Mouse (Mus musculus) brown adipose tissue, adult 24 weeks (tissue): ENCODE results near the gene Fpr1. TPM values are rescaled to one million over a fixed set of nuclear protein-coding genes. Genes with fewer than 3 reads are reported as not detected.
"Not testable (repeated sequence)": the region's sequence is repeated elsewhere in the genome, so short reads cannot be mapped to it uniquely, and the experiment has no call there.

Experiments
- H3K27ac ChIP-seq: fragments of 200-500 bp; replicated peaks from 2 replicates; pipeline ENCODE4 v1.5.1; 2012; ENCODE audit warnings: low read depth, mild to moderate bottlenecking, low read length
- H3K4me1 ChIP-seq: fragments of 200-500 bp; 2 replicates; pipeline ENCODE4 v1.6.1; 2012; ENCODE audit warnings: low read length, mixed read lengths; ENCODE audit not compliant: control insufficient read depth, insufficient read depth, insufficient read length
- H3K4me3 ChIP-seq: fragments of 200-500 bp; 2 replicates; pipeline ENCODE4 v1.5.1; 2012; ENCODE audit warnings: low read depth, mild to moderate bottlenecking, low read length, moderate library complexity; ENCODE audit not compliant: insufficient read depth
- polyA plus RNA-seq: library from polyadenylated mRNA; stranded (reverse); fragments of >200 nt; gene quantifications from 2 replicates; pipeline ENCODE4 v1.2.4, GENCODE M21; 2012; ENCODE audit not compliant: missing spikeins, insufficient read depth, insufficient read length

Gene Fpr1
- polyA plus RNA-seq, 1 experiment = not detected

DNA sequence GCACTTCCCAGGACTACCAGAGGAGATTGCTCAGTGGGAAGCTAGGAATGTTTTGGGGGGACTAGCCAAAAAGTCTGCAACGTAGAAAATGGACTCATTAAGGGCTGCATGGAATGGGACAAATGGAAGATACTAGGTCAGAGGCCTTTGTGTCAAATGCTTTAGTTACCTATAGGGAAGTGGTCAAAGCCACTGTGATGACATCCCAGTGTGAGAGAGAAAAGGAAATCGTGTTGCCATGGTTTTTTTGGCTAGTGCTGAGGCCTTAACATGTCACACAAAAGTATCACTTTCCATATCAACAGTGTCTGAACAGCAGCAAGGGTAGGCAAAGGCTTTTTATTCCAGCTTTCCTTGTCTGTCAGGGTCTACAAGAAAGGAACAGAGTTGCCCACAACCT lies 18.6 kb downstream of the Fpr1 start:
- H3K27ac ChIP-seq = no peak overlapping the region
- H3K4me1 ChIP-seq = no peaks in the 10 kb centered on the region

DNA sequence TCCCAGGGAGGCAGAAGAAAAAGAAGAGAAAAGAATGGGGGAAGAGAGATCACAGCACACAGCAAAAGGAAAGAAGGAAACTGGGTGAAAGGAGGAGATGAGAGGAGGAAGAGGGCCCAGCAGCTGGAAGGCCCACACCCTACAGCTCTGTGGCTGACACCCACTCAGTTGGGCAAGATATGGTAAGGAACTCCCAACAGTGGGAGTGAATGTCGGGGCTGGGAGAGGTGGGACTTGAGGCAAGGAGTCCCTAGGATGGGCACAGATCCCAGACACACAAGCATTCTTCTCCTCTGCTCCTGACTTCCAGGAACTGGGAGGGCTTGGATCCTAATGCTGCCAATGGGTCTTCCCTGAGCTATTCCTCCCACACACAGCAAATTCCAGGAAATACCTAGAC lies 21.4 kb downstream of the Fpr1 start:
- no peak overlapping the region for H3K4me3 ChIP-seq
- no peaks in the 10 kb centered on the region for H3K4me1 ChIP-seq
- no peak overlapping the region for H3K27ac ChIP-seq

More for the DNA sequence above, 18.6 kb downstream of the Fpr1 start:
- no peak overlapping the region for H3K4me3 ChIP-seq

DNA sequence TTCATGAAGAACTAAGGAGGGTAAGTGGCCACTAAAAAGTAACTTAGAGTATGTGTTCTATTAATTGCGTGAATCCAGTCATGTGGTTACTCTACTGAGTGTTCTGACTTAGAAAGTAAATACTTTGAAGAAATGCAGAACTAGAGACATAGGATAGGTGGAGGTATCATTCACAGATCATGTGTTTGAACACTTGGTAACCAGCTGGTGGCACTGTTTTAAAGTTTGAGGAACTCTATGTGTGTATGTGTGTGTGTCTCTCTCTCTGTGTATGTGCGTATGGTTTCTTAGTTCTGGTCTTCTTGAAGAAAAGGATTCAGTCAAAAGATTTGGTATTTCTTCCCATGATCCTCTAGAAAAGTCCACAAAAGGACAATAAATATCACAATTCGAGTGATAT lies 23.6 kb downstream of the Fpr1 start:
- Histone ChIP-seq H3K4me3 (no peak overlapping the region), H3K27ac (no peak overlapping the region), H3K4me1 (no peaks in the 10 kb centered on the region)

DNA sequence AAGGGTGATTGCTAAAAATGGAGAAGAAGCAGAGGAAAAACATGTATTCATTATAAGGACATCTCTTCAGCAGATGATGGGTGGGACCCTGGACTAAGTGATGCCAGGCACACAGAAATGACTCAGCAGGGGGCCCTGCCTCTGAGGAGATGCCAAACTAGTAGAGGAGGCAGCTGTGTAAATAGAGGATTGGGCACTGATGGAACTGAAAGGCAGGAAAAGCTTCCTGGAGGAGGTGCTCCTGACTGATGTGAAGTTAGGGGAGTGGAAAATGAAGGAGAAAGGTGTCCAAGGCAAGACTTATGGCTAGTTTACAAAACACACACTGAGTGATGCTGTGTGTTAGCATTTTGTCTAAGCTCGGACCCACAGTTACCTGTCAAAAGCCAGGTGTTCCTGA lies 26.3 kb downstream of the Fpr1 start:
- H3K27ac ChIP-seq = no peak overlapping the region

DNA sequence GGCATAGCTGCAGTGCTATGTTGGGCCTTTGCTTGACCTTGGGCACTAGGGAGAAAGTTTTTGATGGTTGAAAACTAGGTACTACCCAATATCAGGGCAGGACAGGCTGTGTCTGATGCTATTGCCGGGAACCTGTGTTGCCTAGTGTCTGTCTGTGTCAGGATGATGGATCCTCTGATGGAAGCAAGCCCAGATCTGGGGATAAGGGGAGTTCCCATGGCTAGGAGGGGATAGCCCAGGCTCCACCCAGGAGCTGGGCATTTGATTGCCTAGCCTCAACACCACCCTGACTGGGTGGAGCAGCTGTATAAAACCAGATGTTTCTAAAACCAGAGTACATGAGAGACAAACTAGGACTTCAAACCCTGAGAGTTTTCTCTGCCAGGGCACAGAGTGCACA lies 27.1 kb downstream of the Fpr1 start:
- H3K4me1 ChIP-seq = no peaks in the 10 kb centered on the region
- H3K4me3 ChIP-seq = no peak overlapping the region
- H3K27ac ChIP-seq = no peak overlapping the region

More for the DNA sequence above, 26.3 kb downstream of the Fpr1 start:
- no peak overlapping the region for H3K4me3 ChIP-seq
- no peaks in the 10 kb centered on the region for H3K4me1 ChIP-seq

DNA sequence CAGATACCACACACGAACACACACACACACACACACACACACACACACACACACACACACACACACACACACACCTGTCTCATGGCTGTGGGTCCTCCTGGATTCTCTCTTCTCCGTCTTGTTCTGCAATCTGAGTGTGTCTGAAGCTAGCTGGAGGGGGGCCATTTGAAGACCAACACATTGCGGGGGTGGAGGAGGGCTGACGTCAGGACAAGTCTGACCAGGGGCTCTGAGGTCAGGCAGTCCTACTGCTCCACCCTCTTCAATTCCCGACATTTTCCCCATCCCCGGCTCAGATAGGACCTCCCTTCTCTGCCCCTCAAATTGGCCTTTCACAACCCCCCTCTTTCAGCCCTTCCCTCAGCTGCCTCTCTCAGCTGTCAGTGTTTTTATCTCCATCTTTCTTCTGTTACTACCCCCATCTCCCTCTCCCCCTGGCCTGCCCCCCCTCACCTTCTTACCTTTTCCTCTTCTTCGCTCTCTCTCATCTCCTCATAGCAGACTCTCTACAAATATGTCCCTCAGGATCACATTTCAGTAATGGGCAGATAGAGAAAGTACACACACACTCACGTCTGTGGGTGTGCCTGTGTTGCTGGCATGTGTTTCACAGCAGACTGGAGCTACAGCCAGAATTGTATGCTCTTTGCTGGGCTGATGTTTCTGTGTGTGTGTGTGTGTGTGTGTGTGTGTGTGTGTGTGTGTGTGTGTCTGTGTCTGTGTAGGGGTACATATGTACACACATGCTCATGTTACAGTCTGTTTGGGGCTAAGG lies 28.5 kb downstream of the Fpr1 start, which contains the start of gene Has1:
Gene Has1 (minus strand): TSS at position 142 of the 775 bp plus-strand sequence.
- Histone ChIP-seq H3K4me1 (no peaks in the 10 kb centered on the region), H3K27ac (no peak within 1 kb of the TSS), H3K4me3 (no peak within 1 kb of the TSS)

DNA sequence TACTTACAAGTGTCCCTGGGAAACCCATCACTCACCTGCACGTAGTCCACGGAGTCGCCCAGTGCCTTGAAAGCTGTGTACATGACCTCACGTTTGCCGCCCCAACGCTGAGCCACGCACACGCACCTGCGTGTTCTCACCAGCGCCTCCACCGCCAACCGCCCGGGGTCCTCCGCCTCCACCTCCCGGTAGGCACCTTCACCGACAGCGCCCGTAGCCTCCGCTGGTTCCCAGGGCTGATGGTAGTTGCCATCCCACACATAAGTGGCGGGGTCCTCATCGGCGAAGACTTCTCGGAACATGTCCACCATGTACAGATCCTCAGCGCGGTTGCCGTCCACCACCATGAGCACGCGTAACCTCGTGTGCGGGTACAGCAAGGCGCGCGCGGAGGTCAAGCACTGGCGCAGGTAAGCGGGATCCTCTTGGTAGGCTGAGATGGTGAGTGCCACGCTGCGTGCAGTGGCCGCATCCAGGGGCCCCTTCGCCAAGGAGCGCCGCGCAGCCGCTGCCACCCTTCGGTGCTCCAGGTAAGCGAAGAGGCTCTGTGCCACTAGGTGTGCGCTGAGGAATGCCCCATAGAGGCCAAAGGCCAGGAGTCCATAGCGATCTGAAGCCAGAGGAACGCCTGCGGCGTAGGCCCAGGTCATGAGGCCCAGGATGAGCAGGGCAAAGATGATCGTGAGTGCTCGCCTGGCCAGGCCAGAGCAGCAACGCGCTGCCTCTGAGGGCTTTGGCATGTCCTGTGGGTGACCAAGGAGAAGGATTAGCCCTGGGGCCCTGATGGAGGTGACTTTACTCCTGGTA lies 33.6 kb downstream of the Fpr1 start:
- no peaks in the 10 kb centered on the region for H3K4me1 ChIP-seq
- H3K27ac ChIP-seq = no peak overlapping the region
- H3K4me3 ChIP-seq = no peak overlapping the region

DNA sequence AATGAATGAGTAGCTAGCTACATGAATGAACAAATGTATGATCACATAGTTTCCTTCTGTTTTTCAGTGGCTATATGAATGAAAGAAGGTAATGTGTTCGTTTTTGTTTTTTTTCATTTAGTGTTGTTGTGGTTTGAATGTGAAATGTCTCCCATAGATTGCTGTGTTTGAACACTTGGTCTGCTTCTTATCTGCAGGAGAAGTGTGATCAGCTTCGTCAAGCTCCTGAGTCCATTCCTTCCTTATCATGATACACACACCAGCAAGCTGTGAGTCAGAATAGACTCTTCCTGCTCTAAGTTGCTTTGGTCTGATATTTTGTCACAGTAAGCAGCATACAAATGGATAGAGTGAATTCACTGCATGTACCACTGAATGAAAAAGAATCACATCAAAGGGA lies 34.8 kb downstream of the Fpr1 start:
- Histone ChIP-seq H3K4me1 (no peaks in the 10 kb centered on the region), H3K27ac (no peak overlapping the region), H3K4me3 (no peak overlapping the region)

DNA sequence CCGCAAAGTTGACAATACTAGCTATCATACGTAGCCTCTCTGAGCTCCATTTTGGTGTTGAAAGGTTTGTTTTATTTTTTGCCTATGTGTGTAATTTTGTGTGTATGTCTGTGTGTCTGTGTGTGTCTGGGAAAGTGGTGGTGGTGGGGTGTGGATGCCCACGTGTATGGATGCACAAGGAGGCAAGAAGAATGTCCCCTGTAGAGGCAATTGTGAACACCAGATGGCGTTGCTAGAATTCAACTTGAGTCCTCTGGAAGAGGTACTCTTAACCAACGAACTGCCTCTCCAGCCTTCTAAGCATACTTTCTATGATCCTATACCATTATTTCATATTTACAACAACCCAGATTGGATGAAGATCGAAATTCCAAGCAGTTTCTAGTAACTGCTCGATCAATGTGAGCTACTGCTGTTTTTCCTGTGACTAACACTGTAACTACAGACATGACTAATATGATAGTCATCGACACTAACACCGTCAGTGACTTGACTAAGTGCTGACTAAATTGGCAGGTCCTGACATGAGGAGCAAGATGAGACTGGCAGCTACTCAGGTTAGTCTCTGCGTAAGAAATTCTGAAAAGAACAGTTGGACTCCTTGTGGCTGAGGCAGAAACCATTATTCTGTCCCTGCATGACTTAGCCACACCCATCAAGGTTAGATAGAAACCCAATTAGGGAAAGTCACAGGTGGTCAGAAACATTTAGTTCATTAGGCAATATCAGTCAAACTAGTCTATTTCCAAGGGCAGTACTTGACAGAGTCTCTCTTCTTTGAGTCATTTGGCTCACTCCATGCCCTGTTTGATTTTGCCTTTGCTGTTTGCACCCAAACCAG lies 38.3 kb downstream of the Fpr1 start:
- H3K4me3 ChIP-seq = no peak overlapping the region
- no peak overlapping the region for H3K27ac ChIP-seq
- no peaks in the 10 kb centered on the region for H3K4me1 ChIP-seq

DNA sequence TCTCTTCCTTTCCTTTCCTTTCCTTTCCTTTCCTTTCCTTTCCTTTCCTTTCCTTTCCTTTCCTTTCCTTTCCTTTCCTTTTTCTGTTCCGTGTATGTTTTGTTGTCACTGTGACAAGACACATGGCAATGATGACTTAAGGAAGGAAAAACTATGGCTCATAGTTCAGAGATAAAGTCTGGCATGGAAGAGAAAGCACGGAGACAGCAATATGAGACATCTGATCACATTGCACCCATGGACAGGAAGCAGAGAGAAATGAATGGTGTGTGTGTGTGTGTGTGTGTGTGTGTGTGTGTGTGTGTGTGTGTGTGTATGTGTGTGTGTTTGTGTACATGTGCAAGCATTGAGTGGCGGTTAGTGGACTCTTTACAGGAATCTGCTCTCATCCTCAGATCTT lies 39.1 kb downstream of the Fpr1 start:
- H3K27ac ChIP-seq, H3K4me3 ChIP-seq: not testable (repeated sequence)

DNA sequence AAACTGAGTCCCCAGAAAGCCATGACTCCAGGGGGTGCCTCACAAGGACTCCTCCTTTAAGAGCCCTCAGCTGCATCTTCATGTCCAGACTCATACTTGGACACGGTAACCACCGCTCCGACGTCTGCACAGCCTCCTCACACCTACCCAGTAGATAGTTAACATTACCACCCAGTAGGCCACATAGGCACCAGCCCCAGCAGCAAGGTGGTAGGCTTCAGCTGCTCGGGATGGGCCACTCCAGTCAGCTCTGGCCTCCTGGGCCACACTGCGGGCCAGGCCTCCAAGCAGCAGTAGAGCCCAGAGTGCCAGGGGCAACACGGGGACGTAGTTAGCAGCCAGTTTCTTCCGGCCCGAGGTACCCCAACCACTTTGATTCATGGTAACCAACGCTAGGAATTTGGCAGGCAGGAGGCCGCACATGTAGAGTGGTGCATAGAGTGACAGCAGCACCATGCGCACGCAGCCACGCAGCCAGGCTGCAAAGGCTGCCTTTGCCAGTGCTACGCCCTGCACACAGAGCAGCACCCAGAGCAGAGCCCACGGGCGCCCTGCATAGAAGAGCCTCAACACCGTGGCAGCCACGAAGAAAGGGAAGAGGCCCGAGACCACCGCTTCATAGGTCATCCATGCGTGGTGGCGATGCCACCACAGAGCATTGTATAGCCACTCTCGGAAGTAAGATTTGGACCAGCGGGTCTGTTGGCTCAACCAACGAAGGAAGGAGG lies 40.0 kb downstream of the Fpr1 start:
- no peaks in the 10 kb centered on the region for H3K4me1 ChIP-seq
- no peak overlapping the region for H3K4me3 ChIP-seq
- no peak overlapping the region for H3K27ac ChIP-seq

More for the DNA sequence above, 39.1 kb downstream of the Fpr1 start:
- H3K4me1 ChIP-seq = not testable (repeated sequence)

DNA sequence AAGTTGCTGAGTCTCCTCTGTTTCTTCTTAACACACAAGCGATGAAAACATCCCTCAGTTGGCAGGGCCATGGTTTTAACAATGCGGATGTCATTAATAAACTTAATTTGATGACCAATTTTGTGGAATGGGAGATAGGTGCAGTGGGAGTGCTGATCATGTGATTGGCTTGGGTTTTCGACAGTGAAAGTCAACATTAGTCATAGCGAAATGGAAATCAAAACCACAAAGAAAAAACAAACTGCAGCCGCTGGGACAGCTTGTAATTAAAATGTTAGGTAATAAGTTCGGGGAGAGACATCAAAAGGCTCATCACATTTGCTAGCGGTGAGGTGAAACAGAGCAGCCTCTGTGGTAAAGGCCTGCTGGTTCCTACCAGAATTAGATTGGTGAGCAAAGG lies 42.9 kb downstream of the Fpr1 start:
- H3K27ac ChIP-seq = no peak overlapping the region
- H3K4me3 ChIP-seq = no peak overlapping the region
- peaks cover 2% of the 10 kb centered on the region; the same call in 1 of the 2 replicates for H3K4me1 ChIP-seq

DNA sequence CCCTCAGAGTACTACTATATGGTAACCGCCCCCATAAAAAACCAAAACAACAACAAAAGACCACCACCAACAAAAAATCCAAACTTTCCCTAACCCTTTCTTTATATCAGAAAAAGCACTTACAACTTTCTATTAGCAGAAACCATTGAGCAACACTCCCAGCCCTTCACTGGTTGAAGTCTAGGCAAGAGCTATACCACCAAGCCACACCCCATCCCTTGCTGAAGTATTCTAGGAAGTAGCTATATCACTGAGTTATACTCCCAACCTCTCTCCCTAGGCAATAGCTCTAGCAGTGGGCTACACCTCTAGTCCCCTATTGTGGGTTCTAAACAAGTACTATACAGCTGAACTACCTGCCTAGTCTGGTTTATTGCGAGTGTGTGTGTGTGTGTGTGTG lies 44.5 kb downstream of the Fpr1 start:
- no peak overlapping the region for H3K4me3 ChIP-seq
- no peak overlapping the region for H3K27ac ChIP-seq
- H3K4me1 ChIP-seq = peaks cover 2% of the 10 kb centered on the region; the same call in 1 of the 2 replicates

DNA sequence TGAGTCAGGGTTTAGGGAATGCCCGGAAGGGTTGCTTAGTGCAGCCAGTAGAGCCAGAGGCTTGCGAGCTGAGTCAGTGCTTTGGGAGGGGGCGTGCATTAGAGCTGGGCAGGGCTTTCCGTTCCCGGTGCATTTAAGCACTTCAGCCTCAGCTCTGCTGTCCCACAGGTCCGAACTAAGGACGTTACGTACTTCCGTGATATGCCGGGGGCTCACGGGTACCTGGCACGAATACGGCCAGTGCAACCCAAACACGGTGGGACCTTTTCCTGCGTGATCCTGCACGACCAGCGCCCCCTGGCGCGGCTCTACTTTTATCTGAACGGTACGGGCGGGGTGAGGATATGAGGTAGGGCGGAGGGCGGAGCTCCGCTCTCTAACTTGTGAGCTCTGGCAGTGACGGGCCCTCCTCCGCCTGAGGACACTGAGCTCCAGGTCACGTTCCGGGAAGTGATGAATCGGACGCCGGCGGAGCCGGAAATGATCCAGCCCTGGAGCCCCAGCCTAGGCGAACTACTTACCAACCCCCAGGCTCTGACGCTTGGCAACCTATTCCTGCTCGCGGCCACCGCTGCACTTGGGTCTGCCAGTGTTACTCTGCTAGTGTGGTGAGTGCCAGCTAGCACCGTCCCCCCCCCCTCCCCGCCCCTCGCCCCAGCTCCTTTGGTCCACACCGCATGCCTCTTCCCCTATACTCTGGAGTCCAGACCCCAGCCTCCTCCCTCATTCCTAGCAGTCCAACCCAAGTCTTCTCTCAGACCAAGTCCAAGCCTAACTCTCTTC lies 45.6 kb downstream of the Fpr1 start:
- H3K4me3 ChIP-seq = peak overlapping the region; percentile 70
- H3K4me1 ChIP-seq = peaks cover 2% of the 10 kb centered on the region; the same call in 1 of the 2 replicates
- H3K27ac ChIP-seq = peak overlapping the region; percentile 93
